Mouse (Mus musculus) lung, postnatal 36 days (tissue): ENCODE results near the gene Vmn1r117.
"Not testable (repeated sequence)": the region's sequence is repeated elsewhere in the genome, so short reads cannot be mapped to it uniquely, and the experiment has no call there.

Experiments used
- DNase-seq: peaks from one replicate; pipeline ENCODE4 v3.0.0; 2022; ENCODE audit warnings: mixed read lengths

The Vmn1r117 gene

GRCm38 (mm10) chr7:20884021-20884420, at the start of gene Vmn1r117:
TSS of gene Vmn1r117 (minus strand) at chr7:20884121.
- not testable (repeated sequence) for DNase-seq

- not testable (repeated sequence) for DNase-seq
Measured at GRCm38 (mm10) chr7:20912247-20912646, 28.3 kb upstream of the Vmn1r117 start, which contains the start of gene Vmn1r118. TSS of gene Vmn1r118 (minus strand) at chr7:20912347.

GRCm38 (mm10) chr7:20871956-20872355, 12.0 kb downstream of the Vmn1r117 start, which contains the start of gene Vmn1r116:
TSS of gene Vmn1r116 (plus strand) at chr7:20872256.
- not testable (repeated sequence) for DNase-seq

- not testable (repeated sequence) for DNase-seq
Measured at GRCm38 (mm10) chr7:20844885-20845284, 39.0 kb downstream of the Vmn1r117 start, which contains the start of gene Vmn1r115. TSS of gene Vmn1r115 (minus strand) at chr7:20844985.
